Mouse (Mus musculus) MEL (cell line): ENCODE measurements around the gene Wdr19. TPM values are rescaled to one million over a fixed set of nuclear protein-coding genes. Genes with fewer than 3 reads are reported as not detected.

Experiments
- DNase-seq: peaks from one replicate; pipeline ENCODE4 v3.0.0; 2011; ENCODE audit warnings: low read depth, low spot score
- H3K27ac ChIP-seq: 2 replicates; pipeline ENCODE4 v1.5.1; 2012; ENCODE audit warnings: low read depth, mild to moderate bottlenecking, control low read depth, low read length, moderate library complexity; ENCODE audit not compliant: control insufficient read depth
- H3K27me3 ChIP-seq, 2 experiments: fragments of 150-350 bp in 1 of 2; sonication (generic) in 1 of 2; 2 replicates each; pipeline ENCODE4 v1.6.1; 2012; ENCODE audit warnings: low read length in 2 of 2, mild to moderate bottlenecking in 2 of 2, improper control_type of control experiment in 1 of 2, moderate library complexity in 1 of 2; ENCODE audit not compliant: insufficient read depth in 2 of 2, control insufficient read depth in 1 of 2
- H3K36me3 ChIP-seq, 2 experiments: 2 replicates each; pipeline ENCODE4 v1.6.1; 2012 to 2014; ENCODE audit warnings: low read length in 2 of 2, improper control_type of control experiment in 1 of 2, inconsistent platforms in 1 of 2, mild to moderate bottlenecking in 1 of 2; ENCODE audit not compliant: insufficient read depth in 2 of 2, control insufficient read depth in 1 of 2
- H3K4me1 ChIP-seq, 2 experiments: fragments of 150-350 bp in 1 of 2; sonication (generic) in 1 of 2; 2 replicates each; pipeline ENCODE4 v1.6.1; 2012; ENCODE audit warnings: low read length in 2 of 2, improper control_type of control experiment in 1 of 2, mild to moderate bottlenecking in 1 of 2; ENCODE audit not compliant: insufficient read depth in 2 of 2, control insufficient read depth in 1 of 2
- H3K4me3 ChIP-seq, 2 experiments: fragments of 150-350 bp in 1 of 2; sonication (generic) in 1 of 2; 2 replicates each; pipeline ENCODE4 v1.5.1; 2012; ENCODE audit warnings: low read depth in 2 of 2, low read length in 2 of 2, mild to moderate bottlenecking in 2 of 2, moderate library complexity in 2 of 2, control low read depth in 1 of 2, improper control_type of control experiment in 1 of 2; ENCODE audit not compliant: control insufficient read depth in 1 of 2, insufficient read depth in 1 of 2
- H3K79me2 ChIP-seq: 2 replicates; pipeline ENCODE4 v1.6.1; 2012; ENCODE audit warnings: mild to moderate bottlenecking, low read length, moderate library complexity; ENCODE audit not compliant: control insufficient read depth, poor library complexity, insufficient read depth
- H3K9ac ChIP-seq: 2 replicates; pipeline ENCODE4 v1.6.1; 2012; ENCODE audit warnings: low read depth, mild to moderate bottlenecking, control low read depth, low read length, moderate library complexity; ENCODE audit not compliant: control insufficient read depth, poor library complexity, severe bottlenecking
- H3K9me3 ChIP-seq: fragments of 150-350 bp; sonication (generic); replicated peaks from 2 replicates; pipeline ENCODE4 v1.6.1; 2012; ENCODE audit warnings: mild to moderate bottlenecking, low read length, improper control_type of control experiment, moderate library complexity; ENCODE audit not compliant: insufficient read depth
- BHLHE40 ChIP-seq: IDR thresholded peaks from 2 replicates; pipeline ENCODE4 v1.6.1; 2012; ENCODE audit warnings: low read depth, mild to moderate bottlenecking, inconsistent platforms, low read length, improper control_type of control experiment, borderline replicate concordance
- CHD1 ChIP-seq: IDR thresholded peaks from 2 replicates; pipeline ENCODE4 v1.6.1; 2012; ENCODE audit warnings: low read depth, mild to moderate bottlenecking, inconsistent platforms, low read length, improper control_type of control experiment
- E2F4 ChIP-seq: IDR thresholded peaks from 2 replicates; pipeline ENCODE4 v1.6.1; 2011; ENCODE audit warnings: low read depth, low read length, improper control_type of control experiment, borderline replicate concordance
- ELF1 ChIP-seq: IDR thresholded peaks from 2 replicates; pipeline ENCODE4 v1.6.1; 2014; ENCODE audit warnings: low read depth, mild to moderate bottlenecking, inconsistent platforms, low read length, improper control_type of control experiment, moderate library complexity
- GATA1 ChIP-seq: IDR thresholded peaks from 2 replicates; pipeline ENCODE4 v1.6.1; 2011; ENCODE audit warnings: low read depth, low read length, improper control_type of control experiment
- HCFC1 ChIP-seq: IDR thresholded peaks from 2 replicates; pipeline ENCODE4 v1.6.1; 2012; ENCODE audit warnings: low read depth, mild to moderate bottlenecking, inconsistent platforms, low read length, improper control_type of control experiment, moderate library complexity
- JUND ChIP-seq: IDR thresholded peaks from 2 replicates; pipeline ENCODE4 v1.6.1; 2011; ENCODE audit warnings: low read depth, mild to moderate bottlenecking, improper control_type of control experiment, low read length
- KAT2A ChIP-seq: conservative IDR thresholded peaks from 2 replicates; pipeline ENCODE4 v1.6.1; 2012; ENCODE audit warnings: low read depth, low read length, improper control_type of control experiment, inconsistent platforms
- MAFK ChIP-seq: IDR thresholded peaks from 2 replicates; pipeline ENCODE4 v1.6.1; 2011; ENCODE audit warnings: low read depth, mild to moderate bottlenecking, low read length, improper control_type of control experiment, borderline replicate concordance
- MAX ChIP-seq: IDR thresholded peaks from 2 replicates; pipeline ENCODE4 v1.6.1; 2011; ENCODE audit warnings: low read length, improper control_type of control experiment
- MAZ ChIP-seq: IDR thresholded peaks from 2 replicates; pipeline ENCODE4 v1.6.1; 2012; ENCODE audit warnings: low read depth, mild to moderate bottlenecking, inconsistent platforms, low read length, improper control_type of control experiment
- MXI1 ChIP-seq: IDR thresholded peaks from 2 replicates; pipeline ENCODE4 v1.6.1; 2011; ENCODE audit warnings: mild to moderate bottlenecking, low read depth, low read length, improper control_type of control experiment
- MYB ChIP-seq: IDR thresholded peaks from 2 replicates; pipeline ENCODE4 v1.6.1; 2011; ENCODE audit warnings: mild to moderate bottlenecking, low read depth, low read length, improper control_type of control experiment
- MYC ChIP-seq: IDR thresholded peaks from 2 replicates; pipeline ENCODE4 v1.6.1; 2011; ENCODE audit warnings: low read depth, mild to moderate bottlenecking, low read length, improper control_type of control experiment, moderate library complexity
- NELFE ChIP-seq: IDR thresholded peaks from 2 replicates; pipeline ENCODE4 v1.6.1; 2011; ENCODE audit warnings: low read depth, low read length, improper control_type of control experiment
- NRF1 ChIP-seq: IDR thresholded peaks from 2 replicates; pipeline ENCODE4 v1.6.1; 2014; ENCODE audit warnings: low read depth, mild to moderate bottlenecking, inconsistent platforms, low read length, improper control_type of control experiment, moderate library complexity; ENCODE audit not compliant: poor library complexity, insufficient read depth, severe bottlenecking
- POLR2AphosphoS2 ChIP-seq: IDR thresholded peaks from 2 replicates; pipeline ENCODE4 v1.6.1; 2011; ENCODE audit warnings: low read length, improper control_type of control experiment
- RCOR1 ChIP-seq: IDR thresholded peaks from 2 replicates; pipeline ENCODE4 v1.6.1; 2012; ENCODE audit warnings: low read depth, mild to moderate bottlenecking, inconsistent platforms, low read length, improper control_type of control experiment
- TAL1 ChIP-seq: IDR thresholded peaks from 2 replicates; pipeline ENCODE4 v1.6.1; 2012; ENCODE audit warnings: mild to moderate bottlenecking, inconsistent platforms, low read length, moderate library complexity, mixed read lengths
- ZC3H11A ChIP-seq: IDR thresholded peaks from 2 replicates; pipeline ENCODE4 v1.6.1; 2012; ENCODE audit warnings: low read depth, mild to moderate bottlenecking, inconsistent platforms, low read length, improper control_type of control experiment
- ZKSCAN1 ChIP-seq: IDR thresholded peaks from 2 replicates; pipeline ENCODE4 v1.6.1; 2012; ENCODE audit warnings: low read depth, mild to moderate bottlenecking, inconsistent platforms, low read length, improper control_type of control experiment, moderate library complexity
- ZNF384 ChIP-seq: IDR thresholded peaks from 2 replicates; pipeline ENCODE4 v1.6.1; 2012; ENCODE audit warnings: low read depth, mild to moderate bottlenecking, inconsistent platforms, low read length, improper control_type of control experiment
- polyA plus RNA-seq, 2 experiments: library from polyadenylated mRNA; stranded (reverse) in 1 of 2; unstranded in 1 of 2; fragments of >175 nt in 1 of 2; fragments of >200 nt in 1 of 2; gene quantifications; 2 replicates each; pipeline versions ENCODE4 v1.2.1 to v1.2.4; 2012; ENCODE audit warnings: low replicate concordance in 2 of 2, low read depth in 1 of 2; ENCODE audit not compliant: insufficient read length in 2 of 2, insufficient read depth in 1 of 2, missing spikeins in 1 of 2
- total RNA-seq: library from RNA; depleted of rRNA; stranded (reverse); fragments of 300-350 nt; gene quantifications from 2 replicates; pipeline ENCODE4 v1.2.3, GENCODE M21; 2012

Wdr19 gene
- total and polyA plus RNA-seq, 3 experiments, result 0.27 to 0.81 TPM; not detected in 1

DNA sequence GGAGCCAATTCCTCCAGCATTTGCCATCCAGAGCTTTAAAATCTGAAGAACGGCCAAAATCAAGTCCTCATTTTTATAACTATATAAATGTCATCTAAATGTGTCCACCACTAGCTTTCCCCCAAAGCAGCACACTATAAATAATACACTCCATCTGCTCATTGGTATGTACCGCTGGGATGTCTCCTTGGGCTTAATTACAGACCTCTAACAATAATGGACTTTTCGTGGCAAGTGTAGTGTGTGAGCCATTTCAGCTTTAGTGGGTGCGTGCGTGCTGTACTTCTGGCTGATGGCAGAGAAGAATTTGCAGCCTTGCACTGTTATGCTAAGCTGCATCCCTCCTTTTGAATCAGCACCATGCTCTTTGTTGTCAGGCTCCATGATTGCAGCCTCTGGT is 7.9 kb upstream of the Wdr19 start:
- TF ChIP-seq JUND (no peak), HCFC1 (no peak), NRF1 (no peak), BHLHE40 (no peak), MXI1 (no peak), RCOR1 (no peak), MAFK (no peak), ZC3H11A (no peak), POLR2AphosphoS2 (no peak), MYC (no peak), MYB (no peak), CHD1 (no peak), MAX (no peak)
- Histone ChIP-seq H3K79me2 (no peaks in the 10 kb centered on the region), H3K4me1 (no peaks in the 10 kb centered on the region), H3K27me3 (no peaks in the 10 kb centered on the region; a peak in 1 of 4 replicates), H3K27ac (no peak overlapping the region), H3K4me3 (no peak overlapping the region), H3K9me3 (no peaks in the 10 kb centered on the region), H3K36me3 (no peaks in the 10 kb centered on the region), H3K9ac (no peak overlapping the region)
- DNase-seq, result no peak

DNA sequence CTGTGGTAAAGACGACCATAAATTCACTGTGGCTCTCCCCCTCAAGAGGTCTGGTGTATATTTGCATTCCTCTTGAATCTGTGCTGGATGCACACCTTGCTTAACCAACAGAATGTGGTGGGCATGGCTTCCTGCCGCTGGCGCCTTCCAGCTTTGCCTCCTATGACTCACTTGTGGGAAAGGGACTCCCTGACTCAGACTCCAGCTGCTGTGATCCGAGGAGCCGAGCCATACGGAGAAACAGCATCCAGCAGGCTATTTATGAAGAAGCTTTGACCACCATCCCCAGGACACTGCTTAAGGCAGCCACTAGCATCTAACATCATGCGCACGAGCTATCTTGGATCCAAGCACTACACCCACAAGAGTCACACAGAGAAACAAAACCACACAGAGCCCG is 5.1 kb upstream of the Wdr19 start:
- Histone ChIP-seq H3K4me3 (no peak overlapping the region), H3K9ac (no peak overlapping the region), H3K36me3 (peaks cover 0 to 7% of the 10 kb centered on the region in 2 experiments; a peak in 2 of 4 replicates), H3K9me3 (no peaks in the 10 kb centered on the region), H3K79me2 (no peaks in the 10 kb centered on the region), H3K4me1 (peaks cover 0 to 2% of the 10 kb centered on the region in 2 experiments; a peak in 1 of 4 replicates), H3K27ac (no peak overlapping the region), H3K27me3 (no peaks in the 10 kb centered on the region; a peak in 1 of 4 replicates)
- DNase-seq, result no peak
- TF ChIP-seq MAFK (no peak), KAT2A (no peak), TAL1 (no peak), E2F4 (no peak), MAZ (no peak), CHD1 (no peak), ZNF384 (no peak), POLR2AphosphoS2 (no peak), NELFE (no peak), ELF1 (no peak), MAX (no peak), GATA1 (no peak), JUND (no peak), HCFC1 (no peak), ZC3H11A (no peak), RCOR1 (no peak), ZKSCAN1 (no peak), MXI1 (no peak), MYC (no peak)
